Mouse (Mus musculus): ENCODE measurements at regions not wholly inside any gene's neighbourhood (a gene's known extent, or its start where the extent isn't known, plus 50 kb on each side); places are given as distances from the start of the nearest gene placed in this dataset.

- Histone ChIP-seq H3ac (ENCODE audit: control insufficient read depth, insufficient read length) (no peak overlapping the region), H3K36me3 (ENCODE audit: control insufficient read depth, insufficient read depth) (no peaks in the 10 kb centered on the region), H3K4me3 (no peak overlapping the region), H3K79me2 (ENCODE audit: control insufficient read depth, insufficient read depth) (no peaks in the 10 kb centered on the region), H3K27me3 (ENCODE audit: control insufficient read depth, insufficient read depth, insufficient read length) (no peaks in the 10 kb centered on the region), H3K4me2 (ENCODE audit: low read depth) (no peak overlapping the region)
- TF ChIP-seq TCF12 (IDR thresholded peaks at IDR 0.05; ENCODE audit: insufficient read depth, poor library complexity, severe bottlenecking) (no peak), POLR2A (IDR thresholded peaks at IDR 0.05; ENCODE audit: insufficient read length, low read depth) (no peak), MYOG (IDR thresholded peaks at IDR 0.05; ENCODE audit: control insufficient read depth in 1 of 3, insufficient read depth in 1 of 3, insufficient read length in 2 of 3, low read depth in 2 of 3) (no peak), MYOD1 (IDR thresholded peaks at IDR 0.05; ENCODE audit: control insufficient read depth in 1 of 3, insufficient read length in 2 of 3, low read depth in 2 of 3) (no peak), MAX (IDR thresholded peaks at IDR 0.05; ENCODE audit: low read depth) (no peak), CEBPB (IDR thresholded peaks at IDR 0.05; ENCODE audit: insufficient read depth, poor library complexity, severe bottlenecking) (no peak), POLR2AphosphoS2 (IDR thresholded peaks at IDR 0.05; ENCODE audit: insufficient read length, low read depth) (no peak), SRF (IDR thresholded peaks at IDR 0.05; ENCODE audit: control insufficient read depth, insufficient read length, low read depth) (no peak), E2F4 (IDR thresholded peaks at IDR 0.05; ENCODE audit: insufficient read depth) (no peak), TCF3 (IDR thresholded peaks at IDR 0.05; ENCODE audit: insufficient read length, low read depth) (no peak), USF1 (IDR thresholded peaks at IDR 0.05; ENCODE audit: low read depth) (no peak), REST (IDR thresholded peaks at IDR 0.05; ENCODE audit: insufficient read depth, insufficient read length) (no peak)
These were observed 143.0 kb upstream of the Ndst4 start for GRCm38 (mm10) chr3:125260909-125261308.

GRCm38 (mm10) chr3:125270695-125271094 lies 133.2 kb upstream of the Ndst4 start:
- Histone ChIP-seq H3K36me3 (ENCODE audit: control insufficient read depth, insufficient read depth) (no peaks in the 10 kb centered on the region), H3ac (ENCODE audit: control insufficient read depth, insufficient read length) (no peak overlapping the region), H3K79me2 (ENCODE audit: control insufficient read depth, insufficient read depth) (no peaks in the 10 kb centered on the region), H3K4me2 (ENCODE audit: low read depth) (no peak overlapping the region), H3K27me3 (ENCODE audit: control insufficient read depth, insufficient read depth, insufficient read length) (no peaks in the 10 kb centered on the region), H3K4me3 (no peak overlapping the region)
- no peak for TF ChIP-seq MYOD1 (IDR thresholded peaks at IDR 0.05; ENCODE audit: control insufficient read depth in 1 of 3, insufficient read length in 2 of 3, low read depth in 2 of 3)

GRCm38 (mm10) chr3:125271215-125271614 lies 132.7 kb upstream of the Ndst4 start:
- Histone ChIP-seq H3K4me2 (ENCODE audit: low read depth) (no peak overlapping the region), H3K36me3 (ENCODE audit: control insufficient read depth, insufficient read depth) (no peaks in the 10 kb centered on the region), H3ac (ENCODE audit: control insufficient read depth, insufficient read length) (no peak overlapping the region), H3K27me3 (ENCODE audit: control insufficient read depth, insufficient read depth, insufficient read length) (no peaks in the 10 kb centered on the region), H3K4me3 (no peak overlapping the region), H3K79me2 (ENCODE audit: control insufficient read depth, insufficient read depth) (no peaks in the 10 kb centered on the region)
- TF ChIP-seq MYOD1 (IDR thresholded peaks at IDR 0.05; ENCODE audit: control insufficient read depth in 1 of 3, insufficient read length in 2 of 3, low read depth in 2 of 3), result no peak
- no peak for TF ChIP-seq MYOG (IDR thresholded peaks at IDR 0.05; ENCODE audit: control insufficient read depth in 1 of 3, insufficient read depth in 1 of 3, insufficient read length in 2 of 3, low read depth in 2 of 3)
- TF ChIP-seq CEBPB (IDR thresholded peaks at IDR 0.05; ENCODE audit: insufficient read depth, poor library complexity, severe bottlenecking), result no peak
- TF ChIP-seq MAX (IDR thresholded peaks at IDR 0.05; ENCODE audit: low read depth), result no peak
- no peak for TF ChIP-seq POLR2A (IDR thresholded peaks at IDR 0.05; ENCODE audit: insufficient read length, low read depth)
- TF ChIP-seq E2F4 (IDR thresholded peaks at IDR 0.05; ENCODE audit: insufficient read depth), result no peak
- no peak for TF ChIP-seq USF1 (IDR thresholded peaks at IDR 0.05; ENCODE audit: low read depth)
- no peak for TF ChIP-seq POLR2AphosphoS2 (IDR thresholded peaks at IDR 0.05; ENCODE audit: insufficient read length, low read depth)
- no peak for TF ChIP-seq TCF12 (IDR thresholded peaks at IDR 0.05; ENCODE audit: insufficient read depth, poor library complexity, severe bottlenecking)
- no peak for TF ChIP-seq SRF (IDR thresholded peaks at IDR 0.05; ENCODE audit: control insufficient read depth, insufficient read length, low read depth)
- TF ChIP-seq REST (IDR thresholded peaks at IDR 0.05; ENCODE audit: insufficient read depth, insufficient read length), result no peak
- TF ChIP-seq TCF3 (IDR thresholded peaks at IDR 0.05; ENCODE audit: insufficient read length, low read depth), result no peak

- Histone ChIP-seq H3K79me2 (ENCODE audit: control insufficient read depth, insufficient read depth) (no peaks in the 10 kb centered on the region), H3K4me2 (ENCODE audit: low read depth) (no peak overlapping the region), H3ac (ENCODE audit: control insufficient read depth, insufficient read length) (no peak overlapping the region), H3K4me3 (no peak overlapping the region), H3K27me3 (ENCODE audit: control insufficient read depth, insufficient read depth, insufficient read length) (no peaks in the 10 kb centered on the region), H3K36me3 (ENCODE audit: control insufficient read depth, insufficient read depth) (no peaks in the 10 kb centered on the region)
- TF ChIP-seq POLR2AphosphoS2 (IDR thresholded peaks at IDR 0.05; ENCODE audit: insufficient read length, low read depth), result no peak
- no peak for TF ChIP-seq MYOD1 (IDR thresholded peaks at IDR 0.05; ENCODE audit: control insufficient read depth in 1 of 3, insufficient read length in 2 of 3, low read depth in 2 of 3)
- TF ChIP-seq TCF12 (IDR thresholded peaks at IDR 0.05; ENCODE audit: insufficient read depth, poor library complexity, severe bottlenecking), result no peak
- TF ChIP-seq CEBPB (IDR thresholded peaks at IDR 0.05; ENCODE audit: insufficient read depth, poor library complexity, severe bottlenecking), result no peak
- no peak for TF ChIP-seq TCF3 (IDR thresholded peaks at IDR 0.05; ENCODE audit: insufficient read length, low read depth)
- no peak for TF ChIP-seq MAX (IDR thresholded peaks at IDR 0.05; ENCODE audit: low read depth)
- TF ChIP-seq USF1 (IDR thresholded peaks at IDR 0.05; ENCODE audit: low read depth), result no peak
- TF ChIP-seq REST (IDR thresholded peaks at IDR 0.05; ENCODE audit: insufficient read depth, insufficient read length), result no peak
- TF ChIP-seq MYOG (IDR thresholded peaks at IDR 0.05; ENCODE audit: control insufficient read depth in 1 of 3, insufficient read depth in 1 of 3, insufficient read length in 2 of 3, low read depth in 2 of 3), result no peak
- no peak for TF ChIP-seq SRF (IDR thresholded peaks at IDR 0.05; ENCODE audit: control insufficient read depth, insufficient read length, low read depth)
- no peak for TF ChIP-seq POLR2A (IDR thresholded peaks at IDR 0.05; ENCODE audit: insufficient read length, low read depth)
- no peak for TF ChIP-seq E2F4 (IDR thresholded peaks at IDR 0.05; ENCODE audit: insufficient read depth)
These were observed 125.3 kb upstream of the Ndst4 start for GRCm38 (mm10) chr3:125278605-125279004.

GRCm38 (mm10) chr3:125279007-125279406 lies 124.9 kb upstream of the Ndst4 start:
- H3K27me3 ChIP-seq (ENCODE audit: control insufficient read depth, insufficient read depth, insufficient read length), result no peaks in the 10 kb centered on the region
- H3K79me2 ChIP-seq (ENCODE audit: control insufficient read depth, insufficient read depth), result no peaks in the 10 kb centered on the region
- TF ChIP-seq MYOD1 (IDR thresholded peaks at IDR 0.05; ENCODE audit: control insufficient read depth in 1 of 3, insufficient read length in 2 of 3, low read depth in 2 of 3) (no peak), POLR2AphosphoS2 (IDR thresholded peaks at IDR 0.05; ENCODE audit: insufficient read length, low read depth) (no peak), E2F4 (IDR thresholded peaks at IDR 0.05; ENCODE audit: insufficient read depth) (no peak), CEBPB (IDR thresholded peaks at IDR 0.05; ENCODE audit: insufficient read depth, poor library complexity, severe bottlenecking) (no peak), TCF3 (IDR thresholded peaks at IDR 0.05; ENCODE audit: insufficient read length, low read depth) (no peak), TCF12 (IDR thresholded peaks at IDR 0.05; ENCODE audit: insufficient read depth, poor library complexity, severe bottlenecking) (no peak), MYOG (IDR thresholded peaks at IDR 0.05; ENCODE audit: control insufficient read depth in 1 of 3, insufficient read depth in 1 of 3, insufficient read length in 2 of 3, low read depth in 2 of 3) (no peak), SRF (IDR thresholded peaks at IDR 0.05; ENCODE audit: control insufficient read depth, insufficient read length, low read depth) (no peak), MAX (IDR thresholded peaks at IDR 0.05; ENCODE audit: low read depth) (no peak), REST (IDR thresholded peaks at IDR 0.05; ENCODE audit: insufficient read depth, insufficient read length) (no peak), POLR2A (IDR thresholded peaks at IDR 0.05; ENCODE audit: insufficient read length, low read depth) (no peak), USF1 (IDR thresholded peaks at IDR 0.05; ENCODE audit: low read depth) (no peak)
- no peak overlapping the region for H3K4me2 ChIP-seq (ENCODE audit: low read depth)
- H3K36me3 ChIP-seq (ENCODE audit: control insufficient read depth, insufficient read depth), result no peaks in the 10 kb centered on the region
- H3ac ChIP-seq (ENCODE audit: control insufficient read depth, insufficient read length), result no peak overlapping the region
- no peak overlapping the region for H3K4me3 ChIP-seq
